Mouse (Mus musculus): Measurements from ENCODE around the gene Olfr1062.
"Not testable (repeated sequence)": the region's sequence is repeated elsewhere in the genome, so short reads cannot be mapped to it uniquely, and the experiment has no call there.

Olfr1062 gene

DNA sequence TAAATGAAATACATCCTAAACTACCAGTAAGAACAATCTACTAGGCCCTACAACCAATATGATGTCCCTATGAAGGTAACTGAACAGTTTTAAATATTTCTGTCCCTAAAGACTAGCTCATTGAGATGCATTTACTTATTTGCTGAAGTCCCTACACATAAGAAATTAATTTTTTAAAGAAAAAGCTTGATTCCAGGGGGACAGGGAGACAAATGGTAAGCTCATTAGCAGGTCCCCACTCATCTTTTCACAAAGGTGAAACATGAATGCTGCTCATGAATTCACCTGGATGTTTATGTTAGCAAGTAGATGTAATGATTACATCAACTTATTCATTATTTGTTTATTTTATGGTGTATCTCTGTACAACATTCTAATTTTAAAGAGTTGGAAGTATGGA is at the start of gene Olfr1062:
TSS of gene Olfr1062 (minus strand) at position 101 of the 400 bp plus-strand sequence.
- not testable (repeated sequence) for DNase-seq (ENCODE audit: low spot score in 2 of 2)

DNA sequence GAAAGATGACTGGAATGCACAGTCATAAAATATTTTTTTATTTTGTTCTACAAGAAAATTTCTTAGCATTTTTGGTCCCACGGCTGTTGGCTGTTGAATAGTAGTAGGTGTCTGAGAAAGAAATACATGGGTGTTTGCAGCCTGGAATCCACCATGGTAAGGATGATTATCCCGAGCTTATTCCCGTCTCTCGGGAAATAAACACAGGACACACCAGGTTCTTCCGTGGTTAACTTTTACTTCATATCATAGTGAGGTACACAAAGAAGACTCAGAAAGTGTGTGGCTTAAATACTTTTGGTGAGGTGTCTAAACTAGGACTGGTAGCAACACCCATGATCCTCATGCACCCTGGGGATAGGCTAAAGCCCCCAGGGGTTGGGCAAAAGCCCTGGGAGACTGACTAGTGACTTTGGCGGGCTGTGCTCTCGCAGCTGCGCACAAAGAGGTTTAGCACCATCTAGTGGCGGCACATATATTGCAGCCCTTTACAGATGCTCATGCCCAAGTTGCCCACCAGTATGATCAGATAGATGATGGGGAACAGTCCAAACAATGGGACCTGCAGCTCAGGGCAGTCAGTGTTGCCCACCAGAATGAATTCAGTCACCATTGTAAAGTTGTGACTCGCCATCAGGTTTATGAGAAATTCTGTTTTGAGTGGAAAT is 38.0 kb upstream of the Olfr1062 start:
- DNase-seq (ENCODE audit: low spot score in 2 of 2), result peak; percentile 15 to 42

DNA sequence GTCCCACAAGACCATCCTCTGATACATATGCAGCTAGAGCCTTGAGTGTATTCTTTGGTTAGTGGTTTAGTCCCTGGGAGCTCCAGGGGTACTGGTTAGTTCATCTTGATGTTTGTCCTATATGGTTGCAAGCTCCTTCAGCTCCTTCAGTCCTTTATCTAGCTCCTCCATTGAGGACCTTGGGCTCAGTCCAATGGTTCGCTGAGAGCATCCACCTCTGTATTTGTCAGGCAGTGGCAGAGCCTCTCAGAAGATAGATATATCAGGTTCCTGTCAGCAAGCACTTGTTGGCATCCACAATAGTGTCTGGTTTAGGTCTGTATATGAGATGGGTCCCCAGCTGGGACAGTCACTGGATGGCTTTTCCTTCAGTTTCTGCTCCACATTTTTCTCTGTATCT is 33.9 kb upstream of the Olfr1062 start:
- DNase-seq (ENCODE audit: low spot score in 2 of 2), result no peak

DNA sequence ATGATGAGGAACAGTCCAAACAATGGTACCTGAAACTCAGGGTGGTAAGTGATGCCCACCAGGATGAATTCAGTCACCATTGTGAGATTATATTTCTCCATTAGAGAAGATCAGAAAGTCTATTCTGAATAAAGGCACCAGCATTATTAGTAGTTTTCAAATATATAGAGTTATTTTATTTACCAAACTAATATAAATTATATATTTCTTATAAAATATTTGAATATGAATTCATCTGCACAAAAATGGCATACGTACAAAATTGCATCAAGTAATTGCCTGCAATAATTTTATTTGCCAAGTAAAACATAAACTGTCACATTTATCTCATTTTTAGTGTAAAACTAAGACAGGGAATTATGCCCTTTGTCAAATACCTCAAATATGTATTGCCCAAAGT is 29.6 kb upstream of the Olfr1062 start, which contains the start of gene Olfr1066:
TSS of gene Olfr1066 (minus strand) at position 101 of the 400 bp plus-strand sequence.
- no peak for DNase-seq (ENCODE audit: low spot score in 2 of 2)

DNA sequence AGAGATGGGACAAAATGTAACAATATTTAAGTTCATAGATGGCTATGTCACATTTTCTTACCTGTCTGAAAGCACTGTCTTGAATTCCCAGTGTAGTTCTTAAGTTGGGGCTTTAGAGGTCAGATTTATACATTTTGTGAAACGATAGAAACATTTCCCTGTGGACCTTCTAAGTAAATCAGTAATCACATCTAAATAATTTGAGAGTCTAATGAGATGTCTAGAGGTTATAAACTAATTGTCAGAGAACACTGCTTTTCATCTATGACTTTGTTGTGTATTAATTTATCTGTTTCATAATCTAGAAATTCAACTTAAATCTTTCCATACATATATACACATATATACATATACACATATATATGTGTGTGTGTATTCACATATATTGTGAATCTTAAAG is 23.9 kb upstream of the Olfr1062 start, which contains the start of gene Olfr1065:
TSS of gene Olfr1065 (minus strand) at position 101 of the 400 bp plus-strand sequence.
- not testable (repeated sequence) for DNase-seq (ENCODE audit: low spot score in 2 of 2)

DNA sequence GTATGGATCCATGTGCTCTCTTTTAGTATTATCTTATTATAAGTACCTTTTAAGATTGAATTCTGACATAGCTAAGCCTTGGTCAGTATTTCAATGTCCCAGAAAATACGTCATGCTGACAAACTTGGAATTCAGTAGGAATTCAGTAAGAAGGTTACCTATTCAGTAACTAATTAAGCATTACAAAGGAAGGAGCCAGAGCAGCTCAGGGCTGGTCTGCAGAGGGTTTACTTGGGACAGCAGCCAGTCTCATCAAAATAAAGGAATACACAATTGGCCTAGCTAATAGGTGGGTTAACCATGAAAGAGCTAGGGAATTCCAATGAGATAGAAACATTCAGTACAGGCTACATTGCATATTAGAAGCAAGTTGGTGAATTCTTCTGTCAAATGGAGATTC is 15.6 kb upstream of the Olfr1062 start:
- DNase-seq (ENCODE audit: low spot score in 2 of 2), result not testable (repeated sequence)

DNA sequence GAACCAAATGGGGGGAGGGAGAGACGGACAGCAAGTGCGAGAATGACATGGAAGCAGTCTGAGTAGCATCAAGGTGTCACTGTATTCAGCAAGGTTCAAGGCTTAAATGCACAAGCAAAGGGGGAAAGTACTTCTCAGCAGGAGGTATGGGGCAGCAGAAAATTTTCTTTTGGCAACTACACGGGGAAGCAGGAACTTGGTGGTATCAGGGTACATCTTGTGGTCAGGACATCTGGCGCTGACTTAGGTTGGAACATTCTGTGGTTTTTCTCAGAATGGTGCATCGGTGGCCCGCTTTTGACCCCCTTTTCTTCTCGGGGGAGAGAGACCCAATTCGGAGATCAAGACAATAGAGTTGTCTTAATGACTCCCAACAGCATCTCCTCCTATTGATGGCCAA is 2.0 kb upstream of the Olfr1062 start:
- not testable (repeated sequence) for DNase-seq (ENCODE audit: low spot score in 2 of 2)

DNA sequence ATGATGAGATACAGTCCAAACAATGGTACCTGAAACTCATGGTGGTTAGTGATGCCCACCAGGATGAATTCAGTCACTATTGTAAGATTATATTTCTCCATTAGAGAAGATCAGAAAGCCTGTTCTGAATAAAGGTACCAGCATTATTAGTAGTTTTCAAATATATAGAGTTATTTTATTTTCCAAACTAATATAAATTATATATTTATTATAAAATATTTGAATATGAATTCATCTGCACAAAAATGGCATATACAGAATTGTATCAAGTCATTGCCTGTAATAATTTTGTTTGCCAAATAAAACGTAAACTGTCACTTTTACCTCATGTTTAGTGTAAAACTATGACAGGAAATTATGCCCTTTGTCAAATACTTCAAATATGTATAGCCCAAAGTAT is 12.6 kb downstream of the Olfr1062 start, which contains the start of gene Olfr1061:
TSS of gene Olfr1061 (minus strand) at position 101 of the 400 bp plus-strand sequence.
- no peak for DNase-seq (ENCODE audit: low spot score in 2 of 2)

DNA sequence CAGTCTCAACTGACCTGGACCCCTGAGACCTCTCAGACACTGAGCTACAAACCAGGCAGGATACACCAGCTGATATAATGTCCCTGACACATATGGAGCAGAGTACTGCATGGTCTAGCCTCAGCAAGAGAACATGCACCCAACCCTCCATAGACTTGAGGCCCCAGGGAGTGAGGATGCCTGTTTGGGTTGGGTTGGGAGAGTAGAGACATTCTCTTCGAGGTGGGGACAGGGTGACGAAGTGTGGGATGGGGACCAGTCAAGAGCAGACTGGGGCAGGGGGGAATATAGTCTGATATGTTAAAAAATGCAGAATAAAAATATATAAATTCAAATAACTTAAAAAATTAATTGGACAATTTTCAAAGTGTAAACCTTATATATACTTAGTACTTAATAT is 31.4 kb downstream of the Olfr1062 start:
- no peak for DNase-seq (ENCODE audit: low spot score in 2 of 2)

DNA sequence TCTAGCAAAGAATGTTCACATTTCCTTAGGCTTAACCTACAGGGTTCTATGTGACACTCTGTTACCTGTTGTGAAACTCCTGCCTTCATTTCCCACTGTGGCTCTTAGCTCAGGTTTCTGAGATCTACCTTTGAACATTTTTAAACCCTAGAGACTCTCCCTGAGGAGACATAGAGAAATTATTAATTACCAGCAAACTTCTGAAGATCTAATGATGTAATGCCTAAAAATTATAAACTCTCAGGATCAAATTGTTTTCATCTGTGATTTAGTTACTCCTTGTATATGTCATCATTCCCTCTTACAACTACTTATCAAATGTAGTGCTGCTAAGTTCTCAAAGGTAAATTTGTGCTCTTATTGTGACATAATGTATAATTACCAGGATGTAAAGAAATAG is 38.1 kb downstream of the Olfr1062 start, which contains the start of gene Olfr1058:
TSS of gene Olfr1058 (minus strand) at position 101 of the 400 bp plus-strand sequence.
- DNase-seq (ENCODE audit: low spot score in 2 of 2), result not testable (repeated sequence)

DNA sequence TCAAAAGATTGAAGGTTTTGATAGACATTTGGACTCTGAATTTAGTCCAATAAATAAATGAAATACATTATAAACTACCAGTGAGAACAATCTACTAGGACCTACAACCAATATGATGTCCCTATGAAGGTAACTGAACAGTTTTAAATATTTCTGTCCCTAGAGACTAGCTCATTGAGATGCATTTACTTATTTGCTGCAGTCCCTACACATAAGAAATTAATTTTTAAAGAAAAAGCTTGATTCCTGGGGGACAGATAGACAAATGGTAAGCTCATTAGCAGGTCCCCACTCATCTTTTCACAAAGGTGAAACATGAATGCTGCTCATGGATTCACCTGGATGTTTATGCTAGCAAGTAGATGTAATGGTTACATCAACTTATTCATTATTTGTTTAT is 48.3 kb downstream of the Olfr1062 start, which contains the start of gene Olfr1057:
TSS of gene Olfr1057 (minus strand) at position 101 of the 400 bp plus-strand sequence.
- no peak for DNase-seq (ENCODE audit: low spot score in 2 of 2)

All from right cerebral cortex, postnatal 36 days (tissue).